Mouse (Mus musculus) neural tube, embryonic 13.5 days (tissue): ENCODE results near the gene 1700020L24Rik. TPM values are rescaled to one million over a fixed set of nuclear protein-coding genes. Genes with fewer than 3 reads are reported as not detected.

Experiments used
- polyA plus RNA-seq: library from polyadenylated mRNA; unstranded; fragments of >200 nt; fragmentation: Nextera tagmentation; extraction: Ambion mirVana; gene quantifications from 2 replicates; pipeline ENCODE4 v1.2.1, GENCODE M21; 2015

Gene 1700020L24Rik
- polyA plus RNA-seq, 1 experiment from 2014 or later, result not detected

Other genes with a start within 250 kb of the 1700020L24Rik start
- gene Slfn3, start 246.3 kb upstream of the 1700020L24Rik start, polyA plus RNA-seq, result 0.10 and 0.17 TPM in 2 replicates
- gene Slfn14, start 151.0 kb upstream of the 1700020L24Rik start, polyA plus RNA-seq, result 0.08 TPM in 1 of 2 replicates, not detected in the other
- gene Ap2b1, start 138.7 kb upstream of the 1700020L24Rik start, polyA plus RNA-seq, result 115 and 118 TPM in 2 replicates
- 19.8 and 21.3 TPM in 2 replicates for gene Pex12, start 135.1 kb upstream of the 1700020L24Rik start, polyA plus RNA-seq
- 24.2 and 25.3 TPM in 2 replicates for gene Rasl10b, start 28.5 kb upstream of the 1700020L24Rik start, polyA plus RNA-seq
- 0.07 and 0.29 TPM in 2 replicates for gene Gas2l2, start 8.2 kb upstream of the 1700020L24Rik start, polyA plus RNA-seq
- gene Mmp28, start 25.4 kb downstream of the 1700020L24Rik start, polyA plus RNA-seq, result 3.5 and 4.6 TPM in 2 replicates
- 10.8 and 11.8 TPM in 2 replicates for gene Taf15, start 35.4 kb downstream of the 1700020L24Rik start, polyA plus RNA-seq
- not detected in 2 replicates for gene Heatr9, start 84.5 kb downstream of the 1700020L24Rik start, polyA plus RNA-seq
- gene Ccl5, start 92.8 kb downstream of the 1700020L24Rik start, polyA plus RNA-seq, result not detected in 2 replicates
- gene Ccl9, start 141.0 kb downstream of the 1700020L24Rik start, polyA plus RNA-seq, result 2.4 and 3.1 TPM in 2 replicates
- gene Ccl6, start 155.4 kb downstream of the 1700020L24Rik start, polyA plus RNA-seq, result 2.7 and 3.5 TPM in 2 replicates
- gene Rpl9-ps1, start 207.9 kb downstream of the 1700020L24Rik start, polyA plus RNA-seq, result not detected in 2 replicates
- gene Ccl3, start 211.7 kb downstream of the 1700020L24Rik start, polyA plus RNA-seq, result 2.0 and 3.0 TPM in 2 replicates
- gene Ccl4, start 224.9 kb downstream of the 1700020L24Rik start, polyA plus RNA-seq, result 0.65 and 1.9 TPM in 2 replicates